Mouse (Mus musculus): ENCODE results near the gene Zfp334.
A peak's percentile ranks its signal among the peaks of the same experiment; 100 is the strongest.

Gene Zfp334

DNA sequence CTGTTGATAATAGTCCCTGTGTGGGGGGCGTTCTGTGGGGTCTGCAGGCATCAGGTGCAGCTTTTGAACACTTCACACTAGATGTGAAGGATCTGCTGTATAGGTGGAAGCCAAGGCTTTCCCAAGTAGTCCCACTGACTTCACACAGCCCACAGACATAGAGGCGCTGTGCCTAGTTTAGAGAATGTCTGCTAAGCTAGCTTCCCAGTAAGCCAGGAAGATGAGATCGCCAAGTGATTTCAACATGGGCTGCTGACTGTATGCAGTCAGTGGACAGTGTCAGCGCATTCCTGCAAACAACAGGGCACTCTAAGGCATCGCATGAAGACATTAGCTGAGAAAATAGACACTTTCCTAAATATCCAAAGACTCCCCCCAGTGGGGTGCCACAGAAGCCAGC lies 12.6 kb downstream of the Zfp334 start:
- no peak for DNase-seq

DNA sequence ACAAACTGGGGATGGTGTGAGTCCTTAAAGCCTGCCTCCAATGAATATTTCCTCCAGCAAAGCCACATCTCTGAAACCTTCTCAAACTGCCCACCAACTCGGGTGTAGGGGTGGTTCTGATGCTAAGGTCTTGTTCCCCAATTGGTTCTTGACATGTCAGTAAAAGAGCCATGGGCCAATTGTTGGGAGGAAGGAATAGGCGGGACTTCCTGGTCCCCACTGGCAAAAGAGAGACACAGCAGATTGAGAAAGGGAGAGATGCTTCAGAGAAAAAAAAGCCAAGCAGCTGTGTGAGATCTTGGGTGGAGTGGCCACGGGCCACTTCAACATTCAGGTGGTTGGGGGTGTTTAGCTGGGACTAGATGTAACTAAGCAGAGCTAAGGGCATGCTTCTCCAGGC lies 17.0 kb downstream of the Zfp334 start:
- DNase-seq = no peak

DNA sequence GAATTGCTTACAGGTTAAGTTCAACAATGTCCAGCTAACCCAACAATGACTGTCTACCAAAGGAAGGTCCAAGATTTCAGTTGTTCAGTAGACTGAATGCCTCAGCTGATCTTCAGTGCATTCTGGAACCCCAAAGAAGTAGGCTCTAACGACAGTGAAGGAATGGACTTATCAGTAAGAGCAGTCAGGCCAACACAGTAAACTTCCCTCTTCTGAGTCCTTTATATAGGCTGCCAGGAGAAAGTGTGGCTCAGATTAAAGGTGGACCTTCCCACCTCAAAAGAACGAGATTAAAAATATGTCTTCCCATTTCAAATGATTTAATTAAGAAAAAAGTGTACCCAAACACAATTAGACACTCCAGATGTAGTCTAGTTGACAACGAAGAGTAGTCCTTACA lies 17.7 kb downstream of the Zfp334 start:
- no peak for DNase-seq

DNA sequence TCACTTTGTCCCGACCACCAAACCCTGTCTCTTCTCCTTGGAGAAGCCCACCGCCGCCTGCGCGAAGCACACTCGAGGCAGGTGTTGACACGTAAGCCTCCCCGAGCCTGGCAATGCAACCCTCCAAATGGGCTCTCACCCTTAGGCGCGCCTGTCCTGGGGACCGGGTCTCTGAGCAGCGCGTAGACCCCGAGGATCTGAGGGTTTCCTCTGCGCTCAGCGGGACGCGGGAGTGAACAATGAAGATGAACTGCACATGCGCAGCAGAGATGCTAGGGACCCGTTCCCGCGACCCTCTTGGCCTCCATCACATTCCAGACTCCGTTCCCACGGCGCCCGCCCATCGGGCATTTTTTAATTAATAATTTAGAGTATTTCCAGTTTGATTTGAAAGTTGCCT lies 19.6 kb downstream of the Zfp334 start, which contains the start of gene Zfp663:
Zfp663 (minus strand) TSS at position 234 of the 400 bp plus-strand sequence.
- DNase-seq = no peak

DNA sequence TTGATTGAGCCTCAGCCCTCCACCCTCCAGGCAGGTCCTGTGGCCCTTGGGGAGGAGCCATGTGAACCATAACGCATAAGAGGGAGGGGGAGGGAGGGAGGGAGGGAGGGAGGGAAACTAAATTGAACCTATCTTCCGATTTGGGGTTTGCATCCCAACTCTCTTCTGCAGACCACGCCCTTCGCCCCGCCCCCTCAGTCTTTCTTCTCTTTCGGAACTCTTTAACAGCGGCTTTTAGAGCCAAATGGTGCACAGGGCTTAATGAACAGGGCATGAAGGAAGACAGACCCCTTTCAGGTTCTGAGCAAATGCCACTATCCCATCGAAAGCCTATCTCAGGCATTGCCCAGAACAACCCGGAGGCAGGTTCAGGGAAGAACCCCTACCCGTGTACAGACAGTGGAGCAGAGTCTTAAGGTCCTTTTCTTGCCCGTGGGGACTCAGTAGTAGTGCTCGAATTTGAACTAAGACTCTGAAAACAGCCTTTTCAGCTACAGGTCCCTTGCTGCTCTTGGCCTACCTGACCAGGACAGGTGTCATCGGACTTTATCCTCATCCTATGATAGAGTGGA lies 20.1 kb downstream of the Zfp334 start:
- DNase-seq = peak; percentile 50 to 52

DNA sequence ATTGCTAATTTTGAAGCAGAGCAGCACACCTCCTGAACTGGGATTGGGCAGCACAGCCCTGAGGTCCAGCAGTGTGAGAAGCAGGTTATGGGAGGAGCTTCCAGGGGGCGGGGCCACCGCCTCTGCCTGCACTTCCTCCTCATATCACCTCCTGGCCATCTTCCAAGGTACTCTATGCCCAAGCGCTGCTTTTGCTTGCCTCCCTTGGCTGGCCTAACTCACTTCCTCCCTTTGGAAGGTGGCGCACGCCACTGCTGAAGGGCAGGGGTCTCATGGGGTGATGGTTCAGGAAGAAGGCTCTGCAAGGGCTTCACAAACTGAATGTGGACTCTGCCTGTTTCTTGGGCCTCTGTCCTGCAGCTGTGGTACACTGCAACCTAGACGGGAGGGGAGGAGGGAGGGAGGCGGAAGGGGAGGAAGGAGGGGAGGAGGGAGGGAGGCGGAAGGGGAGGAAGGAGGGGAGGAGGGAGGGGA lies 21.0 kb downstream of the Zfp334 start:
- DNase-seq = peak; percentile 34 to 49

DNA sequence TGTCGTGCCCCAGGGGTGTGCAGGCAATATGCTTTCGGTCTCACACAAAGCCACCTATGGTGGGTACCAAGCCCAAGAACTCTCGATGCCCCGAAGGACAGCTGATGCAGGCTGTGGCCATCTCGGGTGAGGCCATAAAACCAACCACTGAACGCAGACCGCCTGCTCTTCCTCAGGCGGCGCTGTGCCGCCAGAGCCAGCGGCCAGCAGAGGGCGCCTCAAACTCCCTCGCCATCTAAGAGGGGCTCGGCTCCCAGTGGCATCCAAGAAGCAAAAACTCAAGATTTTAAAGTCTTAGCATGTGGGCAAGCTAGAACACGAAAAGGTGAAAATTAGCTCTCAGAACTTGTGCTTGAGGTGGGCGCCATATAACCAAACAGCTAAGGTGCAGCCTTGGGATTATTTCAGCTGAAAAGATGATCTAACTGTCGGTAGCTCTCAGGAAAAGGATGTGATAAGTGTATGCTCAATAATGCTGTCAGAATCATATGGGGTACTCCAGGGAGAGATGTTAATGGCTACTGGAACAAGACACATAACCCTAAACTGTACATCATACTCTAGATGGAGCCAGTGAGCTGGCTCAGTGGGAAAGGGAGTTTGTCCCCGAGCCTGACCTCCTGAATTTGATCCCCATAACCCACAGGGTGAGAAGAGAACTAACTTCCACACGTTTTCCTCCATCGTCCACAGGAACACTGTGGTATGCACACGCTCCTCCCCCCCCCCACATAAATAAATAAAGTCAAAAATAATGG lies 23.5 kb downstream of the Zfp334 start:
- DNase-seq = peak; percentile 66 to 67

DNA sequence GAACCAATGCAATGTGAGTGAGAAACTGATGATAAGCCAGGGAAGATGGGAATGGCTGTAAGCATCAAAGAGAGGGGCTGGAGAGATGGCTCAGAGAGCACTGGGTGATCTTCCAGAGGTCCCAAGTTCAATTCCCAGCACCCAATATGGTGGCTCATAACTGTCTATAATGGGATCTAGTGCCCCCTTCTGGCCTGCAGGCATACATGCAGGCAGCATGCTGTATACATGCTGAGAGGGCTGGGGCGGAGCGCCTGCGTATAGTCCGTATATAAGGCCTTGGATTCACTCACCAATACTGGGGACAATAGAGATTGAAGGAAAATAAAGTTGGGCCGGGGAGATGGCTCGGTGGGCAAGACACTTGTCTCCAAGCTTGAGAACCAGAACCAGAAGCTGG lies 24.8 kb downstream of the Zfp334 start:
- DNase-seq = no peak

DNA sequence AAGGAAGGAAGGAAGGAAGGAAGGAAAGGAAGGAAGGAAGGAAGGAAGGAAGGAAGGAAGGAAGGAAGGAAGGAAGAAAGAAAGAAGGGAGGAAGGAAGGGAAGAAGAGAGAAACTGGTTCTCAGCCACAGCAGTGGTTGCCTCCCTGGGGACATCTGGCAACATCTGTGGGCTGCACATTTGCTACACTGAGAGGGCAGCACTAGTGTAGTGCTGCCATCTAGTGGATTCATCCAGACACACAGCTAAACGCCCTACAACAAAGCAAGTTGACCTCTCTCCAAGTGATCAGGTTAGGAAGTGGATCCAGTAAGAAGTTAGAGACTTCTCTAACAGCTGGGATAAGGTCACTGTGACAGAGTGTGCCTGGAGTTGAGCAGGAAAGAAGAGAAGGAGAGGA lies 27.2 kb downstream of the Zfp334 start:
- peak; percentile 51 to 60 for DNase-seq

DNA sequence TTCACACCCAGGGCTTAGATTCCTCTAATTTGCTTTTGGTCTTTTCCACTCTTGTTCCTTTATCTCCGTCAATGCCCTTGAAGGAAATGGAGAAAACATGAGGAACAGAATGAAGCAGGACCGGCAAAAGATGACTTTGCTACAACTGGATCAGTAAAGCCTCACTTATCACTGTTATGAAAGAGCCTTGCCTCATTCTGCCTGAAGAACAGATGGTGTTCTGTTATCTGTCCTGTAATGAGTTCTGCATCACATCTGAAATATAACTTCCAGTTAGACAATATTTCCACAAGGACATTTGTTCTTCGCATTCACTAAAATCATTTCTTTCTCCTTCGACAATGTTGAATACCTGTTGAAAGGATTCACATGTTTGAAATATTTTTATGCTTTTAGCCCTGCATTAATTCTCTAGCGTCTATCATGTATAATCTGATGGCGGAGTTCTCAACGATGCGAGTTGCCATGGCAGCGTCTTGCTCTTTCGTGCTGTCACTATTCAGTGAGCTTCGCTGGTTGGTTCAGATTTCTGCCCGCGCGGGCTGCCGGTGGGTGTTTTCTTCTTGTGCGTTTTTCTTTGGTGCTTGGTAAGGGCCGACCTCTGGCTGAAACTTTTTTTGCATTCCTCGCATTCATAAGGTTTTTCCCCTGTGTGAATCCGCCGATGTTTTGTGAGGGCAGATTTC lies 36.1 kb downstream of the Zfp334 start:
- no peak for DNase-seq

DNA sequence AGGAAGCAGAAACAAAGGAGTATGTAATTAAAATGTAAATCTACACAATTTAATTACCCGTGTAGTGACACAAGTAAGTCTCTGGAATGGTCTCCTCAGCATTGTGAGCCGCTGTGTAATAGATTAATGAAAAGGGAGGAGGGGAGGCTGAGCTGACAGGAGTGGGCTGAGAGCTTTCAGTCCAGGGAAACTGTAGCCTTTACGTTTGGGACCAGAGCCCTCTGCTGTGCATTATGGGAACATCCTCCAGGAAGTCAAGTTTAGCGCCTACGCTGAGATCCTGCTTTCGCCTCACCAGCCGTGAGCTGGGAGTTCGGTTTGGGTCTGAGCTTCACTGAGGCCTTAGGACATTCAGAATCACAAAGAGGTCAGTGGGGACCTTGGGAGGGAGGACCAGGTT lies 38.6 kb downstream of the Zfp334 start:
- DNase-seq = no peak

DNA sequence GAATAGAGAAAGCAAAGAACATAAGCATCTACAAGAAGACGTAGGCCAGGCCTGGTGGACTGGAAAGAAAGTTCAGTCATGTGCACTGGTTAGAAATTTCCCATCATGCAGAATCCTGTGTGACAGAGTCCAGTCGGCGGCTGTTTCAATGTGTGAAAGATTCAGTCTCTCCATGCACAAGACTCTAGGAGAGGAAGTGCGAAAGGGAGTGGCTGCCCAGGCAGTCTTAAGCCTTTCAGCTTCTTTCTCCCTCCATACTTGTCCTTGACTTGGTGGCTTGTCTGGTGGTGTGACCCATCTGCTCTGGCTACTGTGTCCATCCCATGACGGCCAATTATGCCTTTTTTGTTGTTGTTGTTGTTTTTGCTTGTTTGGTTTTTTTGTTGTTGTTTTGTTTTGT lies 41.9 kb downstream of the Zfp334 start:
- no peak for DNase-seq

DNA sequence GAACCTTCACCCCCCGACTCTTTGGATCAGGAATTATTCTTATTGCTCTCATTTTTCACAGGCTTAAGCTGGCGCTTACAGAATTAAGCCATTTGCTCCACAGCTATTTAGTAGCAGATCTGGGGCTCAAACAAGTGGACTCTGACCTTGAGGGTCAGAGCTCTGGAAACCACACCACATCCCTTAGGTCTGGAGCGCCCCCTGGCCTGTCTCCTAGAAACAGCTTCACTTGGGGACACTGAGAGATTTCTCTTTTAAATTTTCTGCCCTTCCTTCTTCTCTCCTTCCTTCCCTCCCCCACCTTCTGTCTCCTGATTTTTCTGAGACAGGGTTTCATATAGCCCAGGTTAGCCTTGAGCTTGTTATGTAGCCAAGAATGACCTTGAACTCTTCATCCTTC lies 50.9 kb downstream of the Zfp334 start:
- DNase-seq = peak; percentile 50 to 53

DNA sequence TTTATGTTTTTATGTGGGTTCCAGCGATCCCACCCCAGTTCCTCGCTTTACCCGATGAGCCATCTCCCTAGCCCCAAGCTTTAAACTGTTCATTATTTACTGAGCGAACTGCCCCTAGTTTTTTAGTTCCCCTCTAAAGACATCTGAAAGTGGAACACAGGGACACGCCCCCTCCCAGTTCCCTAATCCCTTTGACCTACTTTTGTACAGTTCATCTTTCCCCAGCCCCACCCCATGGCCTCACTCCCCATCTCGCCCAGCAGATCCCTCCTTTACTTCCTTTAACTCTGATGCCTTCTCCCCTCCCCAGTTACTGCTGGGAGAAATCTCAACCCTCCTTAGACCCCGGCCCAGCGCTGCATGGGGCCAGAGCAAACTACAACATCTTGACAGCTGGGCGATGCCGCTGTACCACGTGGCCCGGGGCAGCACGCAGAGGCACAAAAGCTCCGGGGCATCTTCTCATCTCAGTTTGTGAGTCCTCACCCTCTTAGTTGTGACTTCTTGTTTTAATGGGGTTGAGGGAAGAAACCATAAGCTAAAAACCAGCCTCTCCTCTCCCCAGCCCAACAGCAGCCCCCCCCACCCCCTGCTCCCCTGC lies 55.3 kb downstream of the Zfp334 start:
- peak; percentile 46 to 63 for DNase-seq

DNA sequence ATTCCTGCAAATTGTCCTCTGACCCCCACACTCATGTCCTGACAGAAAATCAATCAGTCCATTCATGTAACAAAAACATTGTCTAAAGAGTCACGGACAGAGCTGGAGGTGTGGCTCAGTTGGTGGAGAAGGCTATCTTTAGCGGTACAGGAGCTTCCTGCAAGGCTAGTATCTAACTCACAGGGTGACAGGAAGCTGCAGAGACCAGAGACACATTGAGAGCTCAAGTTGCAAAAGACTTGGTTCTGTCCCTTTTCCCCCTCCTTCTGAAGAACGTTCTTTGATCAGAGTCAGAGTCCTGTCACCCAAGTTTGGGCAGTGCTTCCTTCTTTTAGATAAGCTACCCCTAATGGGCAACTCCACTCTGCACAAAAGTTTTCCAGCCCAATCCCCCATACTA lies 58.4 kb downstream of the Zfp334 start:
- no peak for DNase-seq

DNA sequence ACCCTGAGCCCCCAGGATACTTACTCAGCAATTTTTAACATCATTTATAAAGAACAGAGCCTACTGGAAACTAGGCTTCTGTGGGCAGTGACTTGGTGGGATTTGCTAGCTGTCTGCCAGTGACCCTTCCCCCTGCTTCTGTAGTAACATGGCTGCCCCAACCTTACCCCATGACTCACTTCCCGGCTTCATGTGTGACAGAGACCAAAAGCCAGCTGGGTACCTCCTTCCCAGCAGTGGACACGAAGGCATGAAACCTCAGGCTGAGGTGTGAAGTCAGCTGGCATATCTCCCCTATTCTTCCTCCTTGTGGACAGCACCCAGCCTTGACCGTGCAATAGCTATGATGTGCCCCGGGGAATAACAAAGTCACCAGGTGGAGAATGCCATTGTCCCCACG lies 59.3 kb downstream of the Zfp334 start:
- no peak for DNase-seq

DNA sequence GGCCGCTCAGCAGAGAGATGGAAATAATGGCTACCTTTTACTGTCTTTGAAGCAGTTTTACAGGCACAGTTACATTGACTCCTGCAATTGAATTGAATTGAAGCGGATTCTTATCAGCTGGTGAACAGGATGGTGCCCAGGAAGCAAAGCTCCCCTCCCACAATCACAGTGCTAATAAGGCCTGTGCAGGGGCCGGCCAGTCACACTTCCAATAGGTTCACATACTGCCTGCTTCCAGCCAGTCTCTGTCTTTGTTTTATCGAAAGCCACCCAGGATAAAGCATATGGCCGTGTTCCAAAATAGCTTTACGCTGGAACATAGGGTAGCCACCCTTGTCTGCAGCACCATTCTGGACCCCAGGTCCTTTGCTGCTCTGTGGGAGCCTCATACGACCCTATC lies 60.7 kb downstream of the Zfp334 start:
- DNase-seq = no peak

DNA sequence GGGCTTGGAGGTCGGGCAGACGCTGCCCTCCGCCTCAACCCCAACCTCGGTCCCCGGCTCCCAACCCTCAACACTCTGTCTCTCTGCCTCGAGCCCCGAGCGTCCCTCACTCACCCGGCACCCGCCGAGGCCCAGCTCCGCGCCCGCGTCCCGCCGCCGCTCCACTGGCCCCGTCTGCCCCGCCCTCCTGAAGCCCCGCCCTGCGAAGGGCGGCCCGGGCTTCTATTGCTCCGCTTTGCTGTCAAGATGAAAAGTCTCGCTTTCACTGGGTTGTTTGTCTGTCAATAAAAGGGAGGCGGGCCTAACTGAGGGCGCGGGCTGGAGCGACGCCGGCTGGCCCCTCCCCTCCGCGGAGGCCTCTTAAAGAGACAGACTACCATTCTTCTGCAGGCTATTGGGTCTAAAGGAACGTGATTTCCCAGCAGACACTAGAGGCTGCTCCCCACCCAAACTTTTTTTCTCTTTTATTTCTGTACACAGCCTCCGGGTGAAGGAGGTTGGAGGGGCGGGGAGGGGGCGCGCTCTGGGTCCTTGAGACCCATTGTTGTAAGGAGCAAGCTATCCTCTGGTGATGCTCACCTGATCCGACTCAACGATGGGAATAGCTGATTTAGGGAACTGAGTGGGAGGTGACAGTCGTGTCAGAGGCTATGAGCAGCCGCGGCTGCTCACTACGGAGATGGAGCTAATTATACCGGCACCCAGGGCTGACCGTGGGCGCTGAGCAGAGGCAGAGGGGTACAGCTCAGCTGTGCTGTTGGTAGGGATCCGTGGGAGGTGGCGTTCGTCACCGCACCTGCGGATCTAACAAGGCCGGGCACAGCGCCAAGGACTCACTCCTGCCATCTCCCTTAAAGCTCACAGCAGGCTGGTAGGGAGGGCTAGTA lies 61.5 kb downstream of the Zfp334 start, which contains the start of gene Elmo2:
Elmo2 (minus strand) TSS at position 176 of the 887 bp plus-strand sequence.
- peak; percentile 98 for DNase-seq

DNA sequence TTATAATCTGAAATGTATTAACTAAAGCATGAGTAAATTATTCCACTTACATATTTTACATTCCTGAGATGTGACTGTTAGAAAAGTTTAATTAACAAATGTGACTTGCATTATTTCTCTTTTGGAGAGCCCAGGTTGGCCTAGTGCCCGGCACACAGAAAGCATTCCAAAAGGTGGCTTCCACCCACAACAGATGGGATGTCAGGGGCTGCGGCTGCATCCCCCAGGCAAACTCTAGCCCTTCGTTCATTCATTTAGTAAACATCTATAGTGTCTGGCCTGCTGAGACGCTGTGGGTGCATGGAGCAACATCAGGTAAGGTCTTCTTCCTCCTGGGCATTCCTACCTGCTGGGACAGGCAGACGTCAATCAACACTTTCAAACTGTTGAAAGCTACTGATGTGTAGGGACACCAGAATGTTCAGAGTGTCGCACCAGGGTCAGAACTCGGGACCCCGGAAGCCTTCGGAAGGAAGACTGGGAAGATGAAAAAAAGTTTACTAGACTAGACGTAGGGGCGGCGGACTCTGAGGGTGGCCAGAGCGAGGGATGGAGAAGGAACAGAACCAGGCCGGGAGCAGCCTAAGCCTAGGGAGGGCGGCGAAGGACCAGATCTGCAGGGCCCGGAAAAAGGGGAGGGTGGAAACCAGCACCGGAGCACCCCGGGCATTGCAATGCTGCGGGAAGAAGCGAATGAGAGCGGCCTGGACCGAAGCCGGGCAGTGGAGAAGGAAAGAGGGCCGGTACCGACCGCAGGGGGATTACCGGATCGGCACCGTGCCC lies 62.3 kb downstream of the Zfp334 start:
- no peak for DNase-seq

All from B cell, adult 2 months (primary cell).